Mouse (Mus musculus): ENCODE measurements around the gene Mlf2.

Gene Mlf2

GRCm38 (mm10) chr6:124913214-124913613, 18.0 kb upstream of the Mlf2 start:
- DNase-seq (ENCODE audit: low spot score) = no peak

GRCm38 (mm10) chr6:124913721-124914285, 17.4 kb upstream of the Mlf2 start:
- no peak for DNase-seq (ENCODE audit: low spot score)

GRCm38 (mm10) chr6:124914511-124914910, 16.7 kb upstream of the Mlf2 start:
- no peak for DNase-seq (ENCODE audit: low spot score)

- no peak for DNase-seq (ENCODE audit: low spot score)
These were observed 15.8 kb upstream of the Mlf2 start for GRCm38 (mm10) chr6:124915160-124915941.

GRCm38 (mm10) chr6:124915942-124916694, 15.1 kb upstream of the Mlf2 start:
- DNase-seq (ENCODE audit: low spot score) = no peak

- peak; percentile 89 for DNase-seq (ENCODE audit: low spot score)
These were observed 14.3 kb upstream of the Mlf2 start for GRCm38 (mm10) chr6:124916695-124917517.

- DNase-seq (ENCODE audit: low spot score) = peak; percentile 83
These were observed 13.5 kb upstream of the Mlf2 start for GRCm38 (mm10) chr6:124917518-124918330.

- no peak for DNase-seq (ENCODE audit: low spot score)
These were observed 12.9 kb upstream of the Mlf2 start for GRCm38 (mm10) chr6:124918331-124918690.

- DNase-seq (ENCODE audit: low spot score) = no peak
These were observed 12.1 kb upstream of the Mlf2 start for GRCm38 (mm10) chr6:124918890-124919627.

- DNase-seq (ENCODE audit: low spot score) = peak; percentile 79
These were observed 11.4 kb upstream of the Mlf2 start, which contains the start of gene Ptms for GRCm38 (mm10) chr6:124919695-124920317. Gene Ptms, minus strand, starts transcription at chr6:124920103.

- no peak for DNase-seq (ENCODE audit: low spot score)
These were observed 10.7 kb upstream of the Mlf2 start for GRCm38 (mm10) chr6:124920318-124921085.

- no peak for DNase-seq (ENCODE audit: low spot score)
These were observed 9.6 kb upstream of the Mlf2 start for GRCm38 (mm10) chr6:124921539-124921938.

GRCm38 (mm10) chr6:124925173-124925793, 5.9 kb upstream of the Mlf2 start:
- DNase-seq (ENCODE audit: low spot score) = no peak

GRCm38 (mm10) chr6:124925941-124926340, 5.2 kb upstream of the Mlf2 start:
- no peak for DNase-seq (ENCODE audit: low spot score)

GRCm38 (mm10) chr6:124930231-124930630, 955 bp upstream of the Mlf2 start:
- DNase-seq (ENCODE audit: low spot score) = no peak

- no peak for DNase-seq (ENCODE audit: low spot score)
These were observed 533 bp downstream of the Mlf2 start for GRCm38 (mm10) chr6:124931525-124932313.

- DNase-seq (ENCODE audit: low spot score) = no peak
These were observed 1.1 kb downstream of the Mlf2 start for GRCm38 (mm10) chr6:124932314-124932695.

GRCm38 (mm10) chr6:124933127-124933526, 1.9 kb downstream of the Mlf2 start:
- DNase-seq (ENCODE audit: low spot score) = no peak
